Mouse (Mus musculus): ENCODE measurements around the gene Moxd1. TPM values are rescaled to one million over a fixed set of nuclear protein-coding genes. Genes with fewer than 3 reads are reported as not detected.

Moxd1 gene
- polyA plus RNA-seq, 1 experiment from 2014 or later = 19.8 TPM

- ATAC-seq (ENCODE audit: low read depth) = no peak
- 65% methylated on average over 5 of the region's 5 CpGs for WGBS
- Histone ChIP-seq H3K27me3 (replicated peaks; ENCODE audit: control insufficient read depth, insufficient read depth, low read length) (peaks cover 30% of the 10 kb centered on the region), H3K4me1 (ENCODE audit: control insufficient read depth, insufficient read depth, low read length) (peaks cover 4% of the 10 kb centered on the region; the same call in 1 of the 2 replicates), H3K4me2 (ENCODE audit: low read depth, low read length) (no peak overlapping the region), H3K9ac (ENCODE audit: low read depth, low read length) (no peak overlapping the region), H3K9me3 (ENCODE audit: control insufficient read depth, low read length) (no peaks in the 10 kb centered on the region), H3K4me3 (ENCODE audit: low read depth, low read length) (no peak overlapping the region), H3K27ac (replicated peaks; ENCODE audit: low read depth, low read length) (no peak overlapping the region), H3K36me3 (ENCODE audit: control insufficient read depth, insufficient read depth, low read length) (no peaks in the 10 kb centered on the region)
- no peak for DNase-seq (ENCODE audit: low spot score)
Measured at GRCm38 (mm10) chr10:24220931-24221330, 2.4 kb upstream of the Moxd1 start.

- Histone ChIP-seq H3K9ac (ENCODE audit: low read depth, low read length) (0 out of 2 replicates have a peak overlapping the region, but pooled peaks have one; percentile 68), H3K4me3 (ENCODE audit: low read depth, low read length) (peak overlapping the region; percentile 54), H3K9me3 (ENCODE audit: control insufficient read depth, low read length) (no peaks in the 10 kb centered on the region), H3K27ac (replicated peaks; ENCODE audit: low read depth, low read length) (no peak overlapping the region), H3K4me2 (ENCODE audit: low read depth, low read length) (peak overlapping the region; percentile 96), H3K36me3 (ENCODE audit: control insufficient read depth, insufficient read depth, low read length) (no peaks in the 10 kb centered on the region), H3K27me3 (replicated peaks; ENCODE audit: control insufficient read depth, insufficient read depth, low read length) (peaks cover 30% of the 10 kb centered on the region), H3K4me1 (ENCODE audit: control insufficient read depth, insufficient read depth, low read length) (peaks cover 4% of the 10 kb centered on the region; the same call in 1 of the 2 replicates)
- 11% methylated on average over 6 of the region's 6 CpGs for WGBS
- DNase-seq (ENCODE audit: low spot score) = no peak
- ATAC-seq (ENCODE audit: low read depth) = no peak
Measured at GRCm38 (mm10) chr10:24222911-24223310, 406 bp upstream of the Moxd1 start.

GRCm38 (mm10) chr10:24224591-24224990, 1.3 kb downstream of the Moxd1 start:
- no peaks in the 10 kb centered on the region for H3K9me3 ChIP-seq (ENCODE audit: control insufficient read depth, low read length)
- 15% methylated on average over 8 of the region's 8 CpGs for WGBS
- H3K4me1 ChIP-seq (ENCODE audit: control insufficient read depth, insufficient read depth, low read length) = peaks cover 4% of the 10 kb centered on the region; the same call in 1 of the 2 replicates
- no peaks in the 10 kb centered on the region for H3K36me3 ChIP-seq (ENCODE audit: control insufficient read depth, insufficient read depth, low read length)
- ATAC-seq (ENCODE audit: low read depth) (no peak), DNase-seq (ENCODE audit: low spot score) (no peak)
- peak overlapping the region; percentile 54 for H3K4me3 ChIP-seq (ENCODE audit: low read depth, low read length)
- no peak overlapping the region for H3K27ac ChIP-seq (replicated peaks; ENCODE audit: low read depth, low read length)
- peaks cover 30% of the 10 kb centered on the region for H3K27me3 ChIP-seq (replicated peaks; ENCODE audit: control insufficient read depth, insufficient read depth, low read length)
- H3K9ac ChIP-seq (ENCODE audit: low read depth, low read length) = no peak overlapping the region; the same call in 1 of the 2 replicates
- H3K4me2 ChIP-seq (ENCODE audit: low read depth, low read length) = peak overlapping the region; percentile 96

DNA sequence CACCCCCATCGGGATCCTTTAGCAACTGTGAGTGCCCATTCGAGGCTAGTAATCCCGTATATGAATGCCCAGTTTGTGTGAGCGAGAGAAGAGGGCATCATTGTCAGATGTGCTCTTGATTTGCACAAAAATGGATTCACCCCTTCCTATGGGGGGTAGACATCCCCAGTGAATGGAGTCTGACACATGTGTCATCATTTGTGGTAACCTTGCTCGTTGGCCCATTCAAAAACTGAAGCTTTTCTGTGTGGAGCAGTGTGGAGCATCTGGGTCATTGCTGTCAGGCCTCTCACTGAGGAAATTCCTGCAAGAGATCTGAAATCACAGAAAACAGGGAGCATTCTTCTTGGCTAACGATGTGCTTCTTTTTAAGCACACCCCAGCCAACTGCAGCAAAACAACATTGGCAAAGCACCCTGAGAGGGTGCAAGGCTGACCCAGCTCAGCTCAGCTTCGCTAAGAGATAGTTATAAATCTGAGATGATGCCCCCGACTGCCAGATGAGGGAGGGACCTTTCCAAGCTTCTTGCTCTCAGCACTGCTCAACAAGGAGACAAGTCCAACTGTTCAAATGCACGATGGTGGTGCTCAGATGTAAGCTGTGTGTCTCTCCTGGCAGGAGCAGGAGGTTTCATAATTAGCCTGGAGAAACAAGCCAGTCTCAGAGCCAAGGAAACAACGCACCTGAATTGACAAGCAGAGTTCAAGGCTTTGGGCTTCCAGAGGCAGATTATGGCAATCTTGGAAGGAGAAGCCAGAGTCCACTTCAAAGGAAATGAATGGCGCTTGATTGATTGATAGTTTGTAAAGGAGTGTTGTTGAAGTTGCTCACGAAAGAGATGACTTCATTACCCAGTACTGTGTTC, 5.2 kb downstream of the Moxd1 start:
- Histone ChIP-seq H3K4me1 (ENCODE audit: control insufficient read depth, insufficient read depth, low read length) (peaks cover 4% of the 10 kb centered on the region; the same call in 1 of the 2 replicates), H3K9me3 (ENCODE audit: control insufficient read depth, low read length) (no peaks in the 10 kb centered on the region), H3K4me2 (ENCODE audit: low read depth, low read length) (no peak overlapping the region), H3K27me3 (replicated peaks; ENCODE audit: control insufficient read depth, insufficient read depth, low read length) (peaks cover 14% of the 10 kb centered on the region), H3K9ac (ENCODE audit: low read depth, low read length) (no peak overlapping the region), H3K36me3 (ENCODE audit: control insufficient read depth, insufficient read depth, low read length) (no peaks in the 10 kb centered on the region), H3K4me3 (ENCODE audit: low read depth, low read length) (no peak overlapping the region), H3K27ac (replicated peaks; ENCODE audit: low read depth, low read length) (no peak overlapping the region)
- 61% methylated on average over 12 of the region's 12 CpGs for WGBS
- DNase-seq (ENCODE audit: low spot score) (no peak), ATAC-seq (ENCODE audit: low read depth) (peak; percentile 41; the same call in 1 of the 2 replicates)

- Histone ChIP-seq H3K27ac (replicated peaks; ENCODE audit: low read depth, low read length) (no peak overlapping the region), H3K4me2 (ENCODE audit: low read depth, low read length) (no peak overlapping the region), H3K9me3 (ENCODE audit: control insufficient read depth, low read length) (no peaks in the 10 kb centered on the region), H3K36me3 (ENCODE audit: control insufficient read depth, insufficient read depth, low read length) (no peaks in the 10 kb centered on the region), H3K27me3 (replicated peaks; ENCODE audit: control insufficient read depth, insufficient read depth, low read length) (no peaks in the 10 kb centered on the region), H3K4me3 (ENCODE audit: low read depth, low read length) (no peak overlapping the region), H3K9ac (ENCODE audit: low read depth, low read length) (no peak overlapping the region), H3K4me1 (ENCODE audit: control insufficient read depth, insufficient read depth, low read length) (no peaks in the 10 kb centered on the region)
- 62% methylated on average over 4 of the region's 4 CpGs for WGBS
- DNase-seq (ENCODE audit: low spot score) = peak; percentile 22
- ATAC-seq (ENCODE audit: low read depth) = peak; percentile 31; the same call in 1 of the 2 replicates
Measured at GRCm38 (mm10) chr10:24232281-24232680, 9.0 kb downstream of the Moxd1 start.

DNA sequence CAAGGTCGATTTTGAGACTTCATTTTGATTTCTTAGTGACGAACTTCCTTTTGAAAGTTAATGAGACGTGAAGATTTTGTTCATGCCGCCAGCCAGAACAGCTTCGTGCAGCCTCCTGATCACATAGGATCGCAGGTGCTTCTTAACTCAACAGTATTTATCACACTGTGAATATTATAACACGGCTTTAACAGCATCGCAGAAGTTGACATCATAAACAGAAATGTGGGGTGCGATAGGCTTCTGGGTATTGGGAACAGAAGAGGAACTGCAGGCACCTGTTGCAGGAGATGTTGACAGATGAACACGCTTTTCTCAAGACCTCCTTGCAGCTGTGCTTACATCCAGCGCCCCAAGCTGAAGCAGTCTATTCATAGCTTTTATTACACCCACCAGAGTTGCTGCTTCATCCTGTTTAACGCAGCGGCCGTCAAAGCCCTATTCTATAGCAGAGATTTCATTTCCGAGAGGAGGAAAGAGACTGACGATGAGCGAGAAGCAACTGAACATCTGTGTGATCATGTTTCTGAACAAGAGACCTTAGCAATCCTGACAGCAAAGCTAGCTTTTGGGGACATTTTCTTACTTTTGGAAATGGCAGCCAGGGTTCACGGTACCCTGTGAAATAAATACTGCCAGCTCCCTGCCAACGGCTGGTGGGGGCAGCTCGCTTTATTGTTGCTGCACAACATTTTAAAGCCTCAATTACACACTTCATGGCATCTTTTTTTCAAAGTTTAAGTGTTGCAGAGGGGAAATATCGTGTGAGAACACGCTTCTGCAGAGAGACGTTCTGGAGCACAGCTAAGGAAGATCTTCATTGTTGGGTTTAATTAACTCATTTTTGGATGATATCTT, 12.3 kb downstream of the Moxd1 start:
- peak overlapping the region; percentile 13; the same call in 1 of the 2 replicates for H3K4me2 ChIP-seq (ENCODE audit: low read depth, low read length)

DNA sequence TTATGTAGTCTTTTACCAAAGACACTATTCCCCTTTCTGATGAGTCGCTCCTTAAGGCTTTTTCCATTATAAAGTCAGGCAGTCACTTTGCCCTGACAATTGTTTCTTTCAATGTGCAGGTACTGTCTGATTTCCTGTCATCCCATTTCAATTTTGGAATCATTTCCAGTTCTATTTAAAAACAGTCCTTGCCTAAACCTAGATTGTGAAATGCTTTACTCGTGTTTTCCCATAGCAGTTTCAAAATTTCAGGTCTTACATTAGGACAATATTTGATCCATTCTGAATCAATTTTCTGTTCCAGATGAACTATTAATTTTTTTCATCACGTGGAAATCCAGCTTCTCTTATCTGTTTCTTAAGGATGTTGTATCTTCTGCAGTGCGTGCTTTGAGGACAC, 23.5 kb downstream of the Moxd1 start:
- no peaks in the 10 kb centered on the region for H3K4me1 ChIP-seq (ENCODE audit: control insufficient read depth, insufficient read depth, low read length)
- no peak overlapping the region for H3K4me3 ChIP-seq (ENCODE audit: low read depth, low read length)
- H3K9me3 ChIP-seq (ENCODE audit: control insufficient read depth, low read length) = no peaks in the 10 kb centered on the region
- H3K27ac ChIP-seq (replicated peaks; ENCODE audit: low read depth, low read length) = no peak overlapping the region
- H3K36me3 ChIP-seq (ENCODE audit: control insufficient read depth, insufficient read depth, low read length) = no peaks in the 10 kb centered on the region
- 79% methylated on average over 4 of the region's 4 CpGs for whole genome bisulfite sequencing
- ATAC-seq (ENCODE audit: low read depth) = no peak
- H3K4me2 ChIP-seq (ENCODE audit: low read depth, low read length) = no peak overlapping the region
- no peaks in the 10 kb centered on the region for H3K27me3 ChIP-seq (replicated peaks; ENCODE audit: control insufficient read depth, insufficient read depth, low read length)
- no peak overlapping the region for H3K9ac ChIP-seq (ENCODE audit: low read depth, low read length)
- no peak for DNase-seq (ENCODE audit: low spot score)

More for the DNA sequence above, 12.3 kb downstream of the Moxd1 start:
- H3K9ac ChIP-seq (ENCODE audit: low read depth, low read length) = no peak overlapping the region
- WGBS = 61% methylated on average over 23 of the region's 23 CpGs
- H3K36me3 ChIP-seq (ENCODE audit: control insufficient read depth, insufficient read depth, low read length) = no peaks in the 10 kb centered on the region
- H3K4me1 ChIP-seq (ENCODE audit: control insufficient read depth, insufficient read depth, low read length) = no peaks in the 10 kb centered on the region
- peaks cover 6% of the 10 kb centered on the region; the same call in 1 of the 2 replicates for H3K9me3 ChIP-seq (ENCODE audit: control insufficient read depth, low read length)
- DNase-seq (ENCODE audit: low spot score) (peak; percentile 73), ATAC-seq (ENCODE audit: low read depth) (peak; percentile 81; the same call in 1 of the 2 replicates)
- H3K4me3 ChIP-seq (ENCODE audit: low read depth, low read length) = no peak overlapping the region
- H3K27me3 ChIP-seq (replicated peaks; ENCODE audit: control insufficient read depth, insufficient read depth, low read length) = no peaks in the 10 kb centered on the region
- no peak overlapping the region for H3K27ac ChIP-seq (replicated peaks; ENCODE audit: low read depth, low read length)

DNA sequence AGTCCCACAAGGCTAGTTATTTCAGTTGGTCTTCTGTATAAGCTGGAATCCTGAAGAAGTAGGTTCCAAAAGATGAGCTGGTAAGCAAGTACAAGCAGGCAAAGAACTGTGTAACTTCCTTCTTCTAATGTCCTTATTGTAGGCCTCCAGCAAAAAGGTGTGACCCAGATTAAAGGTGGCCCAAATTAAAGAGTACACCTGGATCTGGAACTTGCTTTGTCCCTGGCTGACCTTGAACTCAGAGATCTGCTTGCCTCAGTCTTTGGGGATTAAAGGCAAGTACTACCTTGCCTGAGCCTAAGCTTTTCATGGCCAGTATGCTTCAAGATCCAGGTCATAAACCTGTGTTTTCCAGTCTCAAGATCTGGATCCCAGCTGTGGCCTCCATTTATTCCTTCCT, 24.8 kb downstream of the Moxd1 start:
- no peak overlapping the region for H3K4me3 ChIP-seq (ENCODE audit: low read depth, low read length)
- H3K4me1 ChIP-seq (ENCODE audit: control insufficient read depth, insufficient read depth, low read length) = no peaks in the 10 kb centered on the region
- H3K4me2 ChIP-seq (ENCODE audit: low read depth, low read length) = no peak overlapping the region
- no peak for ATAC-seq (ENCODE audit: low read depth)
- H3K27me3 ChIP-seq (replicated peaks; ENCODE audit: control insufficient read depth, insufficient read depth, low read length) = no peaks in the 10 kb centered on the region
- no peak for DNase-seq (ENCODE audit: low spot score)
- H3K27ac ChIP-seq (replicated peaks; ENCODE audit: low read depth, low read length) = no peak overlapping the region
- H3K9me3 ChIP-seq (ENCODE audit: control insufficient read depth, low read length) = no peaks in the 10 kb centered on the region
- no peaks in the 10 kb centered on the region for H3K36me3 ChIP-seq (ENCODE audit: control insufficient read depth, insufficient read depth, low read length)
- no peak overlapping the region for H3K9ac ChIP-seq (ENCODE audit: low read depth, low read length)
